Mouse (Mus musculus) embryo, embryonic 9.5 days (tissue): ENCODE measurements around the gene Bcar3.
A peak's percentile ranks its signal among the peaks of the same experiment; 100 is the strongest.

Source experiments
- DNase-seq: peaks from one replicate; pipeline ENCODE4 v3.0.0-alpha.2; 2017; ENCODE audit errors: extremely low spot score

The Bcar3 gene

DNA sequence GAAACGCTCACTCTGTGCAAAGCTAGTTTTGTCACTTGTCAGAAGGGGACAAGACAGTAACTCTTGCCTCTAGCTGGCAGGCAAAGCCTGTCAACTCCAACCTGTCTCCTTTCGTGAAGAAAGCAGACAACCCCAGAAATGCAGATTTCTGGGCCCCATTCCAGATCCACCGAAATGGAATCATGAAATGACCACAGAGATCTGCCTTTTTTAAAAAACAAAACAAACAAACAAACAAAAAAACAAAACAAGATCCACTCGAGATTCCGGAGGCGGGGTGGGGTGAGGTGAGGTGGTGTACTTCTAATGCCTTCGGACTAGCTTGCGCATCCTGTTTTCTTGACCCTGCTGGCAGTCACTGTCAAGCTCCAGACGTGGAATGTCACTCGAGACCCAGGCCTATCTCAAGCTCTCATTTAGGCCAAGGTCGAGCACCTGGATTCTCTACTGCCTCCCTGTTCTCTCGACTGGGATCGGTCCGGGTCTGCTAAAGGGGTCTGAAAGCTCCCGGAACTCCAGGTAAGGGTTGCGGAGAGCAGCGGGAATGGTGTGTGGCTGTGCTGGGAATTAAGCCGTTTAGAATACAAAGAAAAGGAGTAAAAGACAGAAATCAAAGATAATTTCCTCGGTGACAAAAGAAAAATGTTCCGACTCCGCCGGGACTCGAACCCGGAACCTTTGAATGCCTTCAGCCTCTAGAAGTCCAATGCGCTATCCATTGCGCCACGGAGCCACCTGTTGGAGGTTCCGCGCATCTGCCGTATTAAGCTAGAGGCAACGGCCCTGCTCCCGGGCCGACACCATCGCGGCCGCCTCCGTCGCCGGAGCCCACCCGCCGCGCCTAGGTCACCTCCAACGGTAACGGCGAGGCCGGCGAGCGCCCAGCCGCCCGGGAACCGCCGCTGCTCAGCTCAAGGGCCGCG lies 1.4 kb upstream of the Bcar3 start:
- DNase-seq = peak; percentile 97

GRCm38 (mm10) chr3:122293223-122293953 lies 548 bp upstream of the Bcar3 start:
- no peak for DNase-seq

DNA sequence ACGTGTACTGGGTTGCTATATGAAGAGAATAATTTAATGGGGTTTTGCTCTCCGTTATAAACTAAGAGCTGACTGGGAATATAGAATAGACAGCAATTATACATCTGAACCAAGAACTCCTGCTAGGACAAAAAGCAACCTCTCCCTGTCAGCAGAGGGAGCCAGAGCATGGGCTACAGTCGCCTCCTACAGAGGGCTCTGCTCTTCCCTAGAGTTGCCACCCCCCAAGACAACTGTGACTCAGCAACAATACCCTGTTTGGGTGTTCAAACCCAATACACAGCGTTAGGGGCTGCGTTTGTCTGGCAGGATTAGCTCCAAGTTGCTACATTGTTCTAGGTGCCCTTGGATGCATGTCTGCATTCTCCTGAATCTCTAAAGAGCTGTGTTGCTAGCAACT lies 1.6 kb downstream of the Bcar3 start:
- DNase-seq = peak; percentile 70

GRCm38 (mm10) chr3:122296979-122297378 lies 3.0 kb downstream of the Bcar3 start:
- DNase-seq = no peak

GRCm38 (mm10) chr3:122300983-122301919 lies 7.3 kb downstream of the Bcar3 start:
- no peak for DNase-seq

- no peak for DNase-seq
Measured at GRCm38 (mm10) chr3:122304560-122304959, 10.6 kb downstream of the Bcar3 start.

DNA sequence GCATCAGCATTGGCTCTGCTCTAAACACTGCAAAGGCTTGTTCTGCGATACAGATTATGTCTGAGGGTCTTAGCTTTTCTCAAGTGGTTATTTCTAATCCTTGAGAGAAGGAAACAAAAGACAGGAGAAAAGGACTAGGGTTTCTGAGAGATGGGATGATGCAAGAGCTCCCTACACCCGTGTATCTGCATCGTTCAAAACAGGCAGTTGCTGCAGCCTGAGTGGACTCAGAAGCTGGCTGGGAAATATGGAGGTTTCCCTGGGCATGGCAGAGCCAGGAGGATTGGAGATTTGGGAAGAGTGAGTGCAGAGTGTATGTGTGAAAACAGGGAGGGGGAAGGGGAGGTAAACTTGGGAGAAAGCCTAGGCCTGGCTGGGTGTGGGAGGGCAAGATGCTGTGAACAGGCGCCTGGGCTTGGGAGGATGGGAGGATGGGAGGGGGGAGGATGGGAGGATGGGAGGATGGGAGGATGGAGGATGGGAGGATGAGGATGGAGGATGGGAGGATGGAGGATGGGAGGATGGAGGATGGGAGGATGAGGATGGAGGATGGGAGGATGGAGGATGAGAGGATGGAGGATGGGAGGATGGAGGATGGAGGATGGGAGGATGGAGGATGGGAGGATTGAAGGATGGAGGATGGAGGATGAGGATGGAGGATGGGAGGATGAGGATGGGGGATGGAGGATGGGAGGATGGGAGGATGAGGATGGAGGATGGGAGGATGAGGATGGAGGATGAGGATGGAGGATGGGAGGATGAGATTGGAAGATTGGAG lies 14.1 kb downstream of the Bcar3 start:
- no peak for DNase-seq

GRCm38 (mm10) chr3:122308981-122309380 lies 15.0 kb downstream of the Bcar3 start:
- DNase-seq = no peak

- peak; percentile 87 for DNase-seq
Measured at GRCm38 (mm10) chr3:122312078-122312477, 18.1 kb downstream of the Bcar3 start.

DNA sequence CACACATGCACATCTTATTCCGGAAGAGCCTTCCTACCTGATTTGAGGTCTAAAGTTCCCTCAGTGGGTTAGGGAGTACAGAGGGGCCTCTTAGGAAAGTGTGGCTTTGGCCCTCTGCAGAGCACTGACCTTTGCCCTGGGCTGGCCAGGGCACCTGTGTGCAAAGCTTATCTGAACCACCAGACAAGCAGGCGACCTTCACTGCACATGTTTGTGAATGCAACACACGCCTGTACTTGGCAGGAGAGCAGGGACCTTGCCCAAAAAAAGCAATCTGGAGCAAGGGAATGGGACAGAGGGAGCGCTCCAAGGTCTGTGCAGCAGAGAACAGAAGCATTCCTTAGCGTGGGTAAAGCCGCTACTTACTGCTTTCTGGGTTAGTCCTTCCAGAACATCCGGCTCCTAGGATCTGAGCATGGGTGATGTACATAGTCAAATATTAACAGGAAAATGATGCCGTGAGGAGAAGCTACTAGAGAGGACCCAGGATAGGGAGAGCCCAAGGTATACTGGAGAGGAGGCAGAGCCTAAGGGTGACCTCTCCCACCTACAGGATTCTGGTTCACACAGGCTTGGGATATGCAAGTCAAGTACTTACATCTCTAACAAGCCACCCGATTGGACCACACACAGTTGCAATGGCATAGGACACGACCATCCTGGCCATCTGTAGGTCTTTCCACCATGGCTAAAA lies 19.1 kb downstream of the Bcar3 start:
- no peak for DNase-seq

GRCm38 (mm10) chr3:122313936-122314335 lies 20.0 kb downstream of the Bcar3 start:
- DNase-seq = no peak

- DNase-seq = no peak
Measured at GRCm38 (mm10) chr3:122316621-122317020, 22.7 kb downstream of the Bcar3 start.

GRCm38 (mm10) chr3:122317339-122317738 lies 23.4 kb downstream of the Bcar3 start:
- no peak for DNase-seq

GRCm38 (mm10) chr3:122322226-122322625 lies 28.3 kb downstream of the Bcar3 start:
- DNase-seq = no peak

DNA sequence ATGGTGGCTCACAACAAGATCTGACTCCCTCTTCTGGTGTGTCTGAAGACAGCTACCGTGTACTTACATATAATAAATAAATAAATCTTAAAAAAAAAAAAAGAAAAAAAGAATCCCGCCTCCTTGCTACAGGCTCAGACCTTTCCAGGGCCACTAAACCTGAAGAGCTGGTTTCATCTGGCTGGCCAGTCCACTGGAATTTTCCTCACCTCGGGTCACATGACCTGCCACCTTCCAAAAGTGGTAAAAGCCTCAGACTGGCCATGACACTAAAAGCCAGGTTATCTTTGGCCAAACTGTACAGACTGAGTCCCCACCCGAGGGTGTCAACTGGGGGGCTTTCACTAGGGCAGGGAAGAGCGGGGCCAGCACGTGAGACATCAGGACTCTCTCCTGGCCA lies 29.9 kb downstream of the Bcar3 start:
- no peak for DNase-seq

DNA sequence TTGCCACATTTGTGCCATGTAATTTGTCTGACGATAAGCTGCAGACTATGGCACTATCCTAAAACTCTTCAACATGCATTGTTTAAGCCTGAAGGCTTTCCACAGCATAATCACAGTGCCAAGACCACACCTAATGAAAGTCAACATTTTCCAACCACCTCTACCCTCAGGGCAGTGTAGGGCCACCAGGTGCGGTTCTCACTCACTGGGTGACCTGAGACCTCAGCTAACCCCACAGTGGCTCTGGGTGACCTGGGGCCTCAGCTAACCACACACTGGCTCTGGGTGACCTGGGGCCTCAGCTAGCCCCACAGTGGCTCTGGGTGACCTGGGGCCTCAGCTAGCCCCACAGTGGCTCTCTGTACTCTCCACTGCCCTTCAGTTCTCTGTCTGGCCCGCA lies 30.6 kb downstream of the Bcar3 start:
- no peak for DNase-seq

DNA sequence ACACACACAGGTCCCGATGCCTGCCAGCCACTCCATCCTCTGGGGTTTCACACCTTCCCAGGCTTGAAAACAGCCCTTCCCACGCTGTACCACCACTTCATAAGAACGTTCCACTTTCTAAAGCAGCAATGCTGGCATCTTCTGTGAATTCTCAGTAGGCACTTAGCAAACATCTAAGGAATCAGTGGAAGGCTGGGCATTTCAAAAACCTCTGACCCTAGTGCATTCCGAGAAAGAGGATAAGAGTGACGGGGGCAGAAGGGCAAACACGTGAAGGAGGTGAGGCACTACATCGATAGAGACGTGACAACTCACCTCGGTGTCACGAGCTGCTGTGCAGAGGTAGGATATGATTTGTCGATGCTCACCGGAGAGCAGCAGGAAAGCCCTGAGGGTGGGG lies 36.5 kb downstream of the Bcar3 start:
- DNase-seq = no peak

- DNase-seq = no peak
Measured at GRCm38 (mm10) chr3:122333493-122333892, 39.6 kb downstream of the Bcar3 start.

- no peak for DNase-seq
Measured at GRCm38 (mm10) chr3:122333902-122334301, 40.0 kb downstream of the Bcar3 start.

GRCm38 (mm10) chr3:122334375-122334774 lies 40.4 kb downstream of the Bcar3 start:
- no peak for DNase-seq
